Mouse (Mus musculus) brain, embryonic 14.5 days (tissue): Measurements from ENCODE around the gene Zfp648.

Experiments used
- CTCF ChIP-seq: fragments of 200-500 bp; IDR thresholded peaks from 2 replicates; pipeline ENCODE4 v1.5.1; 2012; ENCODE audit warnings: inconsistent platforms, mild to moderate bottlenecking, moderate library complexity, borderline replicate concordance; ENCODE audit not compliant: insufficient read depth, insufficient read length; ENCODE audit errors: extremely low read depth
- POLR2A ChIP-seq: fragments of 200-500 bp; IDR thresholded peaks from 2 replicates; pipeline ENCODE4 v1.6.1; 2012; ENCODE audit warnings: mild to moderate bottlenecking, inconsistent platforms, borderline replicate concordance; ENCODE audit not compliant: poor library complexity, insufficient read depth, insufficient read length, severe bottlenecking; ENCODE audit errors: extremely low read depth

DNA sequence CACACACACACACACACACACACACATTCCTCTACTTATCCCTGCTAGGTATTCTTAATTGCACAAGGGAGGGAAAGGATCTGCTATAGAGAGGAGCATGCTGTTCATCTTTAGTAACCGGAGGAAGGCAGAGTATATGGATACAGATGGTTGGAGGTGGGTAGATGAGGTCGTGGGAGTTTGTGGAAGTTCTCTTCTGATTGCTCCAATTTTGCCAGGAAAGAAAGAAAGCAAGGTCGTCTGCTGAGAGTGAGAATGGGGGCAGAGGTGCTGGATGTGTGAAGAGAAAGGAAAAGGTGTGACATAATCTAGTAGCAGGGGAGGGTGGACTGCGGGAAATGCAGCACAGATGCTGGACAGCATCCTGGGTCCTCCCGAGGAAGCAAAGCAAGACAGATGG lies 51.8 kb downstream of the Zfp648 start:
- TF ChIP-seq CTCF (no peak), POLR2A (no peak)
